Mouse (Mus musculus) C2C12 (cell line): ENCODE measurements around the gene Hsd11b2. TPM values are rescaled to one million over a fixed set of nuclear protein-coding genes. Genes with fewer than 3 reads are reported as not detected.

Experiments used
- H3K27me3 ChIP-seq: one replicate; pipeline ENCODE4 v1.6.1; 2011; ENCODE audit not compliant: control insufficient read depth, insufficient read depth, insufficient read length
- H3K36me3 ChIP-seq: one replicate; pipeline ENCODE4 v1.6.1; 2011; ENCODE audit not compliant: control insufficient read depth, insufficient read depth
- H3K4me3 ChIP-seq: one replicate; pipeline ENCODE4 v1.5.1; 2011; ENCODE audit warnings: mild to moderate bottlenecking, control low read depth; ENCODE audit not compliant: poor library complexity, insufficient read depth, severe bottlenecking
- H3K79me2 ChIP-seq: one replicate; pipeline ENCODE4 v1.6.1; 2011; ENCODE audit not compliant: control insufficient read depth, insufficient read depth
- H3K79me3 ChIP-seq: one replicate; pipeline ENCODE4 v1.6.1; 2011; ENCODE audit warnings: low read depth, control low read depth
- H3ac ChIP-seq: one replicate; pipeline ENCODE3; 2011; ENCODE audit warnings: low read depth; ENCODE audit not compliant: control insufficient read depth, insufficient read length
- CEBPB ChIP-seq: IDR thresholded peaks from one replicate; pipeline ENCODE4 v1.6.1; 2011; ENCODE audit warnings: low read depth, mild to moderate bottlenecking, control low read depth, moderate library complexity
- CTCF ChIP-seq: IDR thresholded peaks from one replicate; pipeline ENCODE4 v1.5.1; 2011; ENCODE audit not compliant: control insufficient read depth, insufficient read depth, insufficient read length
- FOSL1 ChIP-seq: IDR thresholded peaks from one replicate; pipeline ENCODE4 v1.8.0; 2011; ENCODE audit warnings: mild to moderate bottlenecking, low read length; ENCODE audit not compliant: poor library complexity, insufficient read depth, severe bottlenecking
- MAX ChIP-seq: IDR thresholded peaks from one replicate; pipeline ENCODE4 v1.6.1; 2011; ENCODE audit warnings: mild to moderate bottlenecking, control low read depth
- MYOD1 ChIP-seq: IDR thresholded peaks from one replicate; pipeline ENCODE4 v1.6.1; 2011; ENCODE audit warnings: low read depth; ENCODE audit not compliant: control insufficient read depth, insufficient read length
- MYOG ChIP-seq: IDR thresholded peaks from one replicate; pipeline ENCODE4 v1.6.1; 2011; ENCODE audit not compliant: control insufficient read depth, insufficient read length; ENCODE audit errors: extremely low read depth
- USF1 ChIP-seq: IDR thresholded peaks from one replicate; pipeline ENCODE4 v1.6.1; 2011; ENCODE audit warnings: low read depth, mild to moderate bottlenecking, control low read depth, moderate library complexity
- polyA plus RNA-seq: library from polyadenylated mRNA; unstranded; fragments of >200 nt; fragmentation: generic; extraction: Trizol; gene quantifications from one replicate; pipeline ENCODE4 v1.2.1, GENCODE M21; 2012; ENCODE audit warnings: missing spikeins

The Hsd11b2 gene
- polyA plus RNA-seq, 1 experiment = 0.11 TPM

DNA sequence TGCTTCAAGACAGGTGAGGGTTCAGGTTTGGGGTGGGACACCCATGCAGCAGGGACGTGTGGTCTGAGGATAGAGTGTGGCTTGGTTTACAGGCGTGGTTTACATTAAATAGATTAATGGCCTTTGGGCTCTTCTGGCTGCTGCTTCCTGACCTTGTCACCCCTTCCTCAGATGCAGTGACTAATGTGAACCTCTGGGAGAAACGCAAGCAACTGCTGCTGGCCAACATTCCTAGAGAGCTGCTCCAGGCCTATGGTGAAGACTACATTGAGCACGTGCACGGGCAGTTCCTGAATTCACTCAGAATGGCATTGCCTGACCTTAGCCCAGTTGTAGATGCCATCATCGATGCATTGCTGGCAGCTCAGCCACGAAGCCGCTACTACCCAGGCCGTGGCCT is 4.3 kb downstream of the Hsd11b2 start:
- no peaks in the 10 kb centered on the region for H3K79me2 ChIP-seq
- H3K36me3 ChIP-seq = peaks cover 3% of the 10 kb centered on the region
- no peak overlapping the region for H3ac ChIP-seq
- TF ChIP-seq CTCF = no peak
- no peak for TF ChIP-seq MAX
- TF ChIP-seq MYOD1 = no peak
- TF ChIP-seq USF1 = no peak
- no peak for TF ChIP-seq CEBPB
- no peak for TF ChIP-seq FOSL1
- no peak for TF ChIP-seq MYOG
- H3K79me3 ChIP-seq = no peaks in the 10 kb centered on the region
- no peak overlapping the region for H3K4me3 ChIP-seq
- H3K27me3 ChIP-seq = no peaks in the 10 kb centered on the region

DNA sequence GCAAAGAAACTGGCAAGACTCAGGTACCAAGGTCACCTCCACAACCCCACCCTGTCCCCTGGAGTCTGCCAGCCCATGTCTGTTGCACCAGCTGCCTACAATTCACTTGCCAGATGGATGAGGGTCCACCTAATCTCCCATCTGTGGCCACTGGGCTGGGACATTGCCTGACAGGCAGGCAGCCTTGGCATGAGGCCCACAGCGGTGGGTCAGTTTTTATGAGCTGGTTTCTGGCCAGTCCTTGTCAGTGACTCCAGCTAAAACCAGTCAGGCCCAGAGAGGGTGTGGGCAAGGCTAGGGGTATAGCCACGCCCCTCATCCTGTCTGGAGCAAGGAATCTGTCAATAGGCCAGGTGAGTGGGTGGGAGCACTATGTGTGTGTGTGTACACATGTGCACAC is 8.6 kb downstream of the Hsd11b2 start:
- H3K79me3 ChIP-seq = no peaks in the 10 kb centered on the region
- H3ac ChIP-seq = no peak overlapping the region
- no peak overlapping the region for H3K4me3 ChIP-seq
- peaks cover 3% of the 10 kb centered on the region for H3K36me3 ChIP-seq
- no peaks in the 10 kb centered on the region for H3K27me3 ChIP-seq
- no peak for TF ChIP-seq CEBPB
- no peak for TF ChIP-seq USF1
- TF ChIP-seq MYOG = no peak
- no peak for TF ChIP-seq MAX
- no peak for TF ChIP-seq FOSL1
- no peak for TF ChIP-seq MYOD1
- no peak for TF ChIP-seq CTCF
- no peaks in the 10 kb centered on the region for H3K79me2 ChIP-seq

GRCm38 (mm10) chr8:105528206-105528605 is 9.7 kb downstream of the Hsd11b2 start:
- no peak overlapping the region for H3ac ChIP-seq
- H3K36me3 ChIP-seq = no peaks in the 10 kb centered on the region
- no peaks in the 10 kb centered on the region for H3K27me3 ChIP-seq
- TF ChIP-seq FOSL1 (no peak), MYOD1 (no peak)
- H3K79me3 ChIP-seq = no peaks in the 10 kb centered on the region
- H3K79me2 ChIP-seq = no peaks in the 10 kb centered on the region
- H3K4me3 ChIP-seq = no peak overlapping the region

DNA sequence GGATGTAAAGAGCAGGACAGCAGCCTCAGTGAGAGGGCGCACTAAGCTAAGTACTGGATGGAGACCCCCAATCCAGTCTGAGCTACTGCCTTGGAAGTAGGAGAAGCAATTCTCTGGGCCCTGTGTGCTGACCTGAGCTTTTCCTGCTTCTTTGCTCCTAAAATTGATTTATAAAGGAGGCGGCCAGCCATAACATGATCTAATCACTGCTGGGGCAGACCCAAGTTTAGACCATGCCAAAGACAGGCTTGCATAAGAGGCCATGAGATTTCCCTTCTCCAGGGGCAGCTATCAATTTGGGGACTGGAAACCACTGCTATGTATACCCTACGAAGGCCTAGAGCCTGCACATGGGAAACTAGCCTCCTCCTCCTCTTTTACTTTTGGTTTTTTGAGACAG is 10.7 kb downstream of the Hsd11b2 start:
- Histone ChIP-seq H3K79me3 (no peaks in the 10 kb centered on the region), H3K27me3 (no peaks in the 10 kb centered on the region), H3K79me2 (no peaks in the 10 kb centered on the region), H3ac (no peak overlapping the region), H3K4me3 (no peak overlapping the region), H3K36me3 (no peaks in the 10 kb centered on the region)
- TF ChIP-seq MYOD1 = no peak
- no peak for TF ChIP-seq CEBPB

DNA sequence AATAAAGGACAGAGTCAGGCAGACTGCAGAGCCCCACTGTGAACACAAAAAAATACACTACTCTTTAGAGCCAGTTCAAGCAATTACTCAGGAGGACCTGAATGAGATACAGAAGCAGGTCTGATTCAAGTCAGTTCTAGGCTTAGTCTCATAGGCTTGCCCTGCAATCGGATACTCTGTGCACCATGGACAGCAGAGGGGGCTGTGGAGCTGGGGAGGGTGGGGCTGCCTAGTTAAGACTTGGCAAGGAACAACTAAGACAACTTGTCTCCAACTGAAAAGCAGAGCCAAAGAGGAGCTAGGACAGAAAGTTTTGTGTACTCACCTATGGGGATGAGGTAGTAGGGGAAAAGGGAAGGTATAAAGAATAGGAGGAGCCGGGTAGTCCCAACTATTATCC is 13.2 kb downstream of the Hsd11b2 start:
- TF ChIP-seq CTCF (peak; percentile 28), FOSL1 (no peak), MYOG (no peak), MYOD1 (no peak), MAX (no peak)
- H3K4me3 ChIP-seq = no peak overlapping the region
- peaks cover 9% of the 10 kb centered on the region for H3K36me3 ChIP-seq
- H3ac ChIP-seq = no peak overlapping the region
- H3K79me2 ChIP-seq = no peaks in the 10 kb centered on the region
- H3K79me3 ChIP-seq = no peaks in the 10 kb centered on the region
- no peaks in the 10 kb centered on the region for H3K27me3 ChIP-seq

DNA sequence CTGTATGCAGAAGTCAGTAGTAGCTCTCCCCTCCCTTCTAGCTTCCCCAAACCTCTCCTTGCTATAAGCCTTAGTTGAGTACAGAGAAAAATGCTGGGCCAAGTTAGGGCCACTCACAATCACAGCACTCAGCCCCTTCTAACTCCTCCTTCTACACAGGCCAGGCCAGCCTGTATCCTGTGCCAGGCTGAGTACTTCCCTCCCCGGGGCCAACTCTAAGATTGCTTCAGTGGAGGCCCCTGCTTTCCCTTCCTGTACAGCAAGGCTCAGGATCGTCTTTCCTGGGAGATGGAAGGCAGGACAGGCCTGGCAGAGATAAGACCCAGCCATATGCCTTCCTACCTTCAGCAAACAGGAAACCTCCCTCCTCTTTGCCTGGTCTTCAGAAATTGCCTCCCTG is 14.9 kb downstream of the Hsd11b2 start:
- TF ChIP-seq MAX (no peak), MYOD1 (no peak), MYOG (no peak), CEBPB (no peak)
- H3ac ChIP-seq = no peak overlapping the region
- no peaks in the 10 kb centered on the region for H3K27me3 ChIP-seq
- H3K36me3 ChIP-seq = peaks cover 13% of the 10 kb centered on the region
- H3K4me3 ChIP-seq = no peak overlapping the region
- H3K79me2 ChIP-seq = no peaks in the 10 kb centered on the region
- no peaks in the 10 kb centered on the region for H3K79me3 ChIP-seq

DNA sequence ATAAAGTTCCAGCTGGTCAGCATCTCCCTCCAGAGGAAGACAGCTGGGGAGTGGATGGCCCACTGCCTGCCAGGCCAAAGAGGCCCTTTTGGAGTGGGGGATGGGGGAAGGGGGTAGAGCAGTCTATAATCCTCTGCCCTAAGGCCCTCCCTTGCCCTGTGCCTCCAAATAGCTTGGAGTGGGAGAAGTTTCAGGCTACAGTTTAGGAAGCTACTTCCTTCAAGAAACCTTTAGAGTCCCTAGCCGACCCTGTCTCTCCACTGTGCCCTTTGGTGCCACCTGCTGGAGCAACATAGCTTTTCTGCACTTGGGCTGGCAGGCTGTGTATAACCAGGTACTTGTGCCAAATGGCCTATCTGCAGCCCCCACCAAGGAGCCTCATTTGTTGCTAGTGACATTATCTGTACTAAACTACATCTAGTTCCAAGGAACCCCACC is 15.4 kb downstream of the Hsd11b2 start:
- Histone ChIP-seq H3K79me3 (no peaks in the 10 kb centered on the region), H3K36me3 (peaks cover 13% of the 10 kb centered on the region), H3K79me2 (no peaks in the 10 kb centered on the region), H3K4me3 (no peak overlapping the region), H3K27me3 (no peaks in the 10 kb centered on the region), H3ac (no peak overlapping the region)
- TF ChIP-seq CTCF (peak; percentile 67), FOSL1 (no peak), USF1 (no peak)
